Mouse (Mus musculus) hindbrain, embryonic 13.5 days (tissue): Measurements from ENCODE around the gene Cntn1. TPM values are rescaled to one million over a fixed set of nuclear protein-coding genes. Genes with fewer than 3 reads are reported as not detected.
A peak's percentile ranks its signal among the peaks of the same experiment; 100 is the strongest.
"Not testable (repeated sequence)": the region's sequence is repeated elsewhere in the genome, so short reads cannot be mapped to it uniquely, and the experiment has no call there.

ENCODE experiments used
- ATAC-seq: fragments of 200-750 bp; cut with Nextera tagmentation; 2 replicates; pipeline ENCODE4 v1.8.0; 2017; ENCODE audit warnings: moderate TSS enrichment; ENCODE audit not compliant: low FRiP score
- H3K27ac ChIP-seq: fragments of 300-500 bp; sonication (generic); 2 replicates; pipeline ENCODE4 v1.5.1; 2015; ENCODE audit warnings: inconsistent platforms, mild to moderate bottlenecking, moderate library complexity
- H3K27me3 ChIP-seq: fragments of 300-500 bp; sonication (generic); 2 replicates; pipeline ENCODE4 v1.6.1; 2015; ENCODE audit warnings: mild to moderate bottlenecking, inconsistent platforms
- H3K36me3 ChIP-seq: fragments of 300-500 bp; sonication (generic); 2 replicates; pipeline ENCODE4 v1.6.1; 2015; ENCODE audit warnings: mild to moderate bottlenecking, inconsistent platforms
- H3K4me1 ChIP-seq: fragments of 300-500 bp; sonication (generic); replicated peaks from 2 replicates; pipeline ENCODE4 v1.6.1; 2015; ENCODE audit warnings: inconsistent platforms
- H3K4me2 ChIP-seq: fragments of 300-500 bp; sonication (generic); 2 replicates; pipeline ENCODE4 v1.6.1; 2015; ENCODE audit warnings: inconsistent platforms, mild to moderate bottlenecking, moderate library complexity
- H3K4me3 ChIP-seq: fragments of 300-500 bp; sonication (generic); 2 replicates; pipeline ENCODE4 v1.5.1; 2015; ENCODE audit warnings: mild to moderate bottlenecking, inconsistent platforms
- H3K9ac ChIP-seq: fragments of 300-500 bp; sonication (generic); 2 replicates; pipeline ENCODE4 v1.6.1; 2015; ENCODE audit warnings: mild to moderate bottlenecking, inconsistent platforms
- H3K9me3 ChIP-seq: fragments of 300-500 bp; sonication (generic); 2 replicates; pipeline ENCODE4 v1.6.1; 2016; ENCODE audit warnings: inconsistent platforms
- WGBS: fragments of 180-500 bp; shearing (Covaris S2); methylation state at CpG from one replicate; pipeline ENCODE4 v1.1.7; 2015; 5-methylcytosine and 5-hydroxymethylcytosine counted together
- polyA plus RNA-seq: library from polyadenylated mRNA; unstranded; fragments of >200 nt; fragmentation: Nextera tagmentation; extraction: Ambion mirVana; gene quantifications from 2 replicates; pipeline ENCODE4 v1.2.1, GENCODE M21; 2015

Cntn1 gene
- polyA plus RNA-seq, 1 experiment from 2014 or later: 28.6 TPM

DNA sequence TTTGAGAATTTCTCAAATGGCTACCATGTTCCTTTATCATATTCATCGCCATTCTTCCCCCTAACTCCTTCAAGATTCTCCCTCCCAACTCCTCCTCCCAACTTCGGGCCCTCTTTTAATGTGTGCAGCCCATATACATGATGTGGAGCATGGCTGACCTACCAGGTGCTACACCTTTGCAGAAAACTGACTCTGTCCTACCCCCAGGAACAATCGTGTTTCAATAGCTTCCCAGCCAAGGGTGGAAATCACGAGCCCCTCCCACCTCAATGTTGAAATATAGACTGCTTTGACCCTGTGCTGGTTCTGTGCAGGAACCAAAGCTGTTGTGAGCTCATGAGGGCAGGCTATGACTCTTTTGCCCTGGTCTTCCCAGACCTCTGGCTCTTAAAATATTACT is 236.7 kb downstream of the Cntn1 start:
- no peaks in the 10 kb centered on the region for H3K4me1 ChIP-seq

DNA sequence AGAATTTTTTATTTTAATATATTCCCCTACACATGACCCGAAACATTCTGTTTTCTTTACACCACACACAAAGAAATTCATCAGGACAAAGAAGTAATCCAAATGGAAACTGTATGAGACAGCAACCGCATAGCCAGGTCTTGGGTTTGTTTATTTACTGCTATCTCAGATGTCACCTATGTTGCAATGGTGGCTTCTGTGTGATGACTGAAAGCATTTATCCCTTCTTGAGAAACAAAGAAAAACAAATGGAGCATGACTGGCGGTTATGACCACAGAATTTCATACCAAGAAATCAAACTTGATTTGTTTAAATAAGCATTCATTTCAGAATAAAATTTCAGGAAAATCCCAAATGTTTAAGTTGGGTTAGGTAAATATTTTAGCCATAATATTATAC is 245.5 kb downstream of the Cntn1 start:
- Histone ChIP-seq H3K27me3 (no peaks in the 10 kb centered on the region), H3K4me1 (no peaks in the 10 kb centered on the region), H3K9ac (no peak overlapping the region), H3K9me3 (no peaks in the 10 kb centered on the region), H3K36me3 (no peaks in the 10 kb centered on the region), H3K4me2 (no peak overlapping the region), H3K4me3 (no peak overlapping the region), H3K27ac (no peak overlapping the region)
- WGBS: 94% methylated on average over 3 of the region's 3 CpGs
- no peak for ATAC-seq

More for the DNA sequence above, 236.7 kb downstream of the Cntn1 start:
- 88% methylated on average over 4 of the region's 4 CpGs for WGBS
- Histone ChIP-seq H3K9ac (no peak overlapping the region), H3K9me3 (no peaks in the 10 kb centered on the region), H3K4me2 (no peak overlapping the region), H3K27me3 (no peaks in the 10 kb centered on the region), H3K27ac (no peak overlapping the region), H3K36me3 (no peaks in the 10 kb centered on the region), H3K4me3 (no peak overlapping the region)
- no peak for ATAC-seq

DNA sequence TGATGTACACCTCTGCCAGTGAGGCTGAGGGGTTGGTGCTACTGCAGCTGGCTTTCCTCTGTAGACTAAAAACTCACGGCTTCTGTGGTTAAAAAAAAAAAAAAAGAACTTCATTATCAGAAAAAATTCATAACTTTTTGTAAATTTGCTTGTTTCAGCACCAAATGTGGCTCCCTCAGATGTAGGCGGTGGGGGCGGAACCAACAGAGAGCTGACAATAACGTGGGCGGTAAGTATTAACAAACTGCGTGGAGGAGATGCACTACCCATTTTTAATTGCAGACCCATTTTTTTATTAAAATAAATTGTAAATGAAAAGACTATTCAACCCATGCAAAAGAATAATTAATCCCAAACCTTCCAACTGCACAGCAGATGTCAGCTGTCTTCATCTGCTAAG is 251.8 kb downstream of the Cntn1 start:
- no peak overlapping the region for H3K9ac ChIP-seq
- H3K27ac ChIP-seq: no peak overlapping the region
- H3K9me3 ChIP-seq: no peaks in the 10 kb centered on the region
- no peak for ATAC-seq
- H3K4me3 ChIP-seq: no peak overlapping the region
- no peaks in the 10 kb centered on the region for H3K4me1 ChIP-seq
- no peak overlapping the region for H3K4me2 ChIP-seq
- WGBS: 86% methylated on average over 6 of the region's 6 CpGs
- H3K27me3 ChIP-seq: no peaks in the 10 kb centered on the region
- H3K36me3 ChIP-seq: no peaks in the 10 kb centered on the region; the same call in 1 of the 2 replicates

DNA sequence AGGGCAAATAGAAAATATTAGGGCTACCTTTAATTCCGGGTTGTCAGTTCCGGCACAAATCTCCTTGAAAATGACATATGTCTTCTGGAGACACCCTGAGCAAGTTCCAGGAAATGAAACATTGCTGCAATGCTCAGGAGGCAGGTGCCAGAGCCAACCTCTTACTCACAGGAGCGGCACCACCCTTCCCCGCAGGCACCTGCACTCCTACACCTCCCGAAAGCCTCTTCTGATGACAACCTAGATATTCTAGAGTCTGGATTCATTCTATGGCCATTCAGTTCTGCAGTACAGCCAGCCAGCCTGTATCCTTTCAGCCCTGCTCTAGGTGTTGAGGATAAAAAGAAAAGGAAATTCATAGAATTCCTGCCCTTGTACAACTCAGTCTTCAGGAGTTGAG is 253.3 kb downstream of the Cntn1 start:
- Histone ChIP-seq H3K4me2 (no peak overlapping the region), H3K9ac (no peak overlapping the region), H3K27me3 (no peaks in the 10 kb centered on the region), H3K36me3 (no peaks in the 10 kb centered on the region; the same call in 1 of the 2 replicates), H3K4me1 (no peaks in the 10 kb centered on the region), H3K4me3 (no peak overlapping the region), H3K9me3 (no peaks in the 10 kb centered on the region), H3K27ac (no peak overlapping the region)
- 89% methylated on average over 5 of the region's 5 CpGs for WGBS
- ATAC-seq: no peak

DNA sequence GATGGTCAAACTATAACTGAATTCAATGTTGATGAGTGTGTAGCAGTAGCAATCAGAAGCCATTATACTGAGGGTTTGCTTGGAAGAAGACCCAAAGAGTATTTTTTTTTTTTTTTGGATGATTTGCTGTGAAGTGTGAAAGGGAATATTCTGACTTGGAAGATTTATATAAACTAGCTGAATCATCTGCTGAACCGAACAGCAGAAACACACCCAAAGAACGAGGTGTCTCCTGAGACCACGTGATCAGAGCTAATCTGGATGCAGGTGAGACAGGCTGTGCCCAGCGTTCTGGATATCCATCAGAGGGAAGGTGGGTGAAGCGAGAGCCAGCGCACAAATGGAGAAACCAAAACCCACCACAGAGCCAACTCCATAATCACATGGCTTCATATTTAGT is 271.0 kb downstream of the Cntn1 start:
- no peak for ATAC-seq
- Histone ChIP-seq H3K4me2 (no peak overlapping the region), H3K27ac (no peak overlapping the region), H3K36me3 (peaks cover 5% of the 10 kb centered on the region; the same call in 1 of the 2 replicates), H3K9me3 (no peaks in the 10 kb centered on the region), H3K9ac (no peak overlapping the region), H3K4me1 (0 out of 2 replicates have a peak, but pooled peaks cover 4% of the 10 kb centered on the region), H3K27me3 (no peaks in the 10 kb centered on the region), H3K4me3 (no peak overlapping the region)
- 91% methylated on average over 6 of the region's 6 CpGs for WGBS

DNA sequence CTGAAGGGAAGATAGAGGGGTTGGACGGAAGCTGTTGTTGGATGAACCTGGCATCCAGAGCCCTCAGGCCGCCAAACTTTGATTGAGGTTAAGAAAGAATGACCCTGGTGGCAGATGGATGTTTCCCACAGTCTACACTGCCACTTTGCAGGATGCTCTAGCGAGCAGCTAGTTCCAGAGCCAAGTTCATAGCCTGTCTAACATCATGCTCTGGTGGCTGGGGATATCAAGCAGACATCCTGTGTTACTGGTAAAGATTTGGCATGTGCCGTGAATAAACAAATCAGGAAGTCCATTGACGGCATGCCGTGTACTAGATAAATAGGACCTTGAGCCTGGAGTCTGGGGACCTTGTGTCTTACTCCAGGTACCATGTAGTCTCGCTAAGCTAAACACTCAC is 276.1 kb downstream of the Cntn1 start:
- WGBS: 87% methylated on average over 7 of the region's 7 CpGs
- no peak overlapping the region for H3K4me3 ChIP-seq
- no peak overlapping the region for H3K27ac ChIP-seq
- 0 out of 2 replicates have a peak, but pooled peaks cover 3% of the 10 kb centered on the region for H3K9me3 ChIP-seq
- H3K36me3 ChIP-seq: no peaks in the 10 kb centered on the region
- no peaks in the 10 kb centered on the region for H3K4me1 ChIP-seq
- H3K4me2 ChIP-seq: no peak overlapping the region
- H3K9ac ChIP-seq: no peak overlapping the region
- no peaks in the 10 kb centered on the region for H3K27me3 ChIP-seq
- ATAC-seq: no peak

DNA sequence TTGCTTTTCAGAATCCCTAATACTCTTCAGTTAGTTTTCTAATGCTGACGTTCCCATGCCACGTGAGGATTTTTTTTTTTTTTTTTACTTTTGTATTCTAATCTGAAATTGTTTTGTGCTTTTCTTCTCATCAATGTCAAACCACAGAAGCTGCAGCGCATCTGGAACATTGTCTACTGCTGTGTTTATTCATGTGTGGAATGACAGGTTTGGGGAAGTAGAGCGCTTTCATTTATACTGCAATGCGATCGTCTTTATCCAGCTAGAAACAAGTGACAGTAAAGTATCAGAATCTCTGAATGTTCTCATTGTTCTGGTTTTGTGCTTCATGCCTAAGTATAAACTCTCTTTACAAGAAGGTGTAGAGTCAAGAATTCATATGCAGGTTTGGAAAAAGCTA is 289.3 kb downstream of the Cntn1 start:
- no peak for ATAC-seq
- no peaks in the 10 kb centered on the region for H3K27me3 ChIP-seq
- no peaks in the 10 kb centered on the region for H3K4me1 ChIP-seq

DNA sequence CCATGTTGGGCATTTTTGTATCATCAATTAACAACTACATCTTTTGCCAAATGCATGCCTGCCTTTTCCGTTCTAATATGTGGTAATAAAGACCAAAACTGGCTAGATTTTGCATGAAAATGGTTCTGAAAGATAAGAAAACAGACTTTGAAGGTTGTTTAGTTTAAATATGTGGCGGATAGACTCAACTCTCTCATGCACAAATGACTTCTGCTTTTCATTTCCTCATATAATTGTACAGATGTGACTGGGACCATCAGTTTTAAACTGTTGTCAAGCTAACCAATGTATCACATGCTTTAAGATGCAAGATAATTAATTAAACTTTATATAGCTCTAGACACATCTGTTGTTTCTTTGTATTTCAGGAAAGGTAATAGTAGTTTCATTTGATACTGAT is 290.5 kb downstream of the Cntn1 start:
- no peak overlapping the region for H3K27ac ChIP-seq
- ATAC-seq: no peak
- H3K4me3 ChIP-seq: no peak overlapping the region
- no peaks in the 10 kb centered on the region for H3K9me3 ChIP-seq
- no peaks in the 10 kb centered on the region for H3K27me3 ChIP-seq
- H3K36me3 ChIP-seq: no peaks in the 10 kb centered on the region
- H3K4me2 ChIP-seq: no peak overlapping the region
- 93% methylated on average over 2 of the region's 2 CpGs for WGBS
- H3K9ac ChIP-seq: no peak overlapping the region
- H3K4me1 ChIP-seq: no peaks in the 10 kb centered on the region

More for the DNA sequence above, 289.3 kb downstream of the Cntn1 start:
- H3K9ac ChIP-seq: no peak overlapping the region
- H3K9me3 ChIP-seq: no peaks in the 10 kb centered on the region
- no peak overlapping the region for H3K4me2 ChIP-seq
- 57% methylated on average over 6 of the region's 6 CpGs for WGBS
- no peak overlapping the region for H3K27ac ChIP-seq
- no peak overlapping the region for H3K4me3 ChIP-seq
- H3K36me3 ChIP-seq: no peaks in the 10 kb centered on the region

DNA sequence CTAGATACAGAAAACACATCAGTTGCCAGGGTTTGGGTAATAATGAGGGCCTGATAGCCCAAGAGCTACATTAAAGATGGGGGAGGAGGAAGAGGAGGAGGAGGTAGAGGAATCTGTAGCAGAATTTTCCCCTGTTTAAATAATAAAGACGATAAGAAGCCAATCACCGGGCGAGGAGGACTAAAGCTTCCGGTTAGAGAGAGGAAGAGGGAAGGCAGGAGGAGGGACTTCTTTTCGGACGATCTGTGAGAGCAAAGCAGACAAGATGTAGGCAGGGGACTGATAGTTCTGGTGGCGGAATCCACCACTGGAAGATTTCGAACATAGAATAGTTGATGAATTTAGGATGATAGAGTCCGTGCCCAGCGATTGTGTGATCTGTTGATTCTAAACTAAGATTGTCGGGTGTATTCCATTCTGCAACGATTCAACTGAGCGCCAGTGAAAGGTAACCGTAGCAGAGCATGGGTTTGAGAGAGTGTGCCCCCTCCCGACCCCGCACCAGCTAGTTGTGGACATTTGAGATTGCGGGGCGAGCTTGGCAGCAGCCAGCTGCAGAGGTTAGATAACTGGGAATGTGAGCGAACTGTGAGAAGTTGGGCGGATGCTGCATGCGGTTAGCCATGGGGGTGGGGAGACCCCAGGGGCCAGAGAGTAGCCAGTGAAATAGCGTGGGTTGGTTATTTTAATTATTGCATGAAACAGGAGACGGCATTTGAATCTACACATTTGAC is 293.3 kb downstream of the Cntn1 start:
- Histone ChIP-seq H3K27ac (no peak overlapping the region), H3K9me3 (no peaks in the 10 kb centered on the region), H3K9ac (no peak overlapping the region), H3K27me3 (no peaks in the 10 kb centered on the region), H3K36me3 (no peaks in the 10 kb centered on the region), H3K4me3 (peak overlapping the region; percentile 11; the same call in 1 of the 2 replicates), H3K4me2 (no peak overlapping the region), H3K4me1 (peaks cover 11% of the 10 kb centered on the region)
- 84% methylated on average over 23 of the region's 23 CpGs for WGBS
- ATAC-seq: no peak

DNA sequence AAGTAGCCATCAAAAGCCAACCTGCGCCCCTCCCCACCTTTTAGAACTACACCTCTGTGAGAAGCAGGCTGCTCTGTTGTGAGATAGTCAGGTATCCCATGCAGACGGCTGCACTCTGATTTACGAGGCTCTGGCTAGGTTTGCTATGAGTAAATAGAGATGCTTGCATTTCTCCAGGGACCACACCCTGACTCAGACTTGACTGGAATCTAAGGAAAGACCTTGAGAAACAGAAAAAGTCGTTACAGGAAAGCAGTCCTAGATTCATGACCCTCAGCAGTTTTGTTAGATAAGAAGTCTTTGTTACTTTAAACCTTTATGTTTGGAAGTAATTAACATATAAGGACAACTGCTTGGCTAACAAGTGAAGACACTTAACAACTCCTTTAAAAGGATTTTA is 296.5 kb downstream of the Cntn1 start:
- no peaks in the 10 kb centered on the region for H3K27me3 ChIP-seq
- H3K36me3 ChIP-seq: no peaks in the 10 kb centered on the region
- H3K27ac ChIP-seq: no peak overlapping the region
- H3K4me1 ChIP-seq: peaks cover 11% of the 10 kb centered on the region
- no peak overlapping the region for H3K9ac ChIP-seq
- H3K9me3 ChIP-seq: no peaks in the 10 kb centered on the region
- ATAC-seq: no peak
- 53% methylated on average over 4 of the region's 4 CpGs for WGBS
- no peak overlapping the region for H3K4me2 ChIP-seq
- no peak overlapping the region for H3K4me3 ChIP-seq

DNA sequence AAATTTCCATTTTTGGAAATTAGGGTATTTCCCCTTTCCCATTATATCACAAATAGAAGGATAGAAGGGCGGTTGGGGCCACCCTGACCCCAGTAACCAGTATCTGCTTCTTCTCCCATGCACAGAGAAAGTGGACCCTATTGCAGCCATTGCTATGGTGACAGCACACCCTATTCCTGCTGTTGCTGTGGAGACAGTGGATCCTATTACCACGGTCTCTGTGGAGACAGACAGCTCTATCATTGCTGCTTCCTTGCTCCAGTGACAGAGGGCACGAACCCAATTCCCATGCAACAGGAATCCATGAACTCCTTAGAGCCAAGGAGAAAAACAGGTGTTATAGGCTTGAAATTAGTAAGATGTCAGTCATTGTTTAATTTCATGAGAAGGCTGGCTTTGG is 296.9 kb downstream of the Cntn1 start:
- no peak overlapping the region for H3K9ac ChIP-seq
- 16% methylated on average over 3 of the region's 3 CpGs for WGBS
- no peaks in the 10 kb centered on the region for H3K36me3 ChIP-seq
- H3K9me3 ChIP-seq: no peaks in the 10 kb centered on the region
- no peak overlapping the region for H3K27ac ChIP-seq
- no peak overlapping the region for H3K4me3 ChIP-seq
- no peak overlapping the region for H3K4me2 ChIP-seq
- peak; percentile 69 for ATAC-seq
- H3K27me3 ChIP-seq: no peaks in the 10 kb centered on the region
- peaks cover 11% of the 10 kb centered on the region for H3K4me1 ChIP-seq

DNA sequence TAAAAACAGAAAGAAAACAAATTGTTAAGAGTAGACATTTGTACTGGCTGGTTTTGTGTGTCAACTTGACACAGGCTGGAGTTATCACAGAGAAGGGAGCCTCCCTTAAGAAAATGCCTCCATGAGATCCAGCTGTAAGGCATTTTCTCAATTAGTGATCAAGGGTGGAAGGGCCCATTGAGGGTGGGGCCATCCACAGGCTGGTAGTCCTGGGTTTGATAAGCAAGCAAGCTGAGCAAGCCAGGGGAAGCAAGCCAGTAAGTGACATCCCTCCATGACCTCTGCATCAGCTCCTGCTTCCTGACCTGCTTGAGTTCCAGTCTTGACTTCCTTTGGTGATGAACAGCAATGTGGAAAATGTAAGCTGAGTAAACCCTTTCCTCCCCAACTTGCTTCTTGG is 297.5 kb downstream of the Cntn1 start:
- ATAC-seq, H3K4me3 ChIP-seq, H3K4me2 ChIP-seq, H3K27ac ChIP-seq, H3K9me3 ChIP-seq, H3K27me3 ChIP-seq, H3K36me3 ChIP-seq, H3K9ac ChIP-seq: not testable (repeated sequence)
- peaks cover 11% of the 10 kb centered on the region for H3K4me1 ChIP-seq

DNA sequence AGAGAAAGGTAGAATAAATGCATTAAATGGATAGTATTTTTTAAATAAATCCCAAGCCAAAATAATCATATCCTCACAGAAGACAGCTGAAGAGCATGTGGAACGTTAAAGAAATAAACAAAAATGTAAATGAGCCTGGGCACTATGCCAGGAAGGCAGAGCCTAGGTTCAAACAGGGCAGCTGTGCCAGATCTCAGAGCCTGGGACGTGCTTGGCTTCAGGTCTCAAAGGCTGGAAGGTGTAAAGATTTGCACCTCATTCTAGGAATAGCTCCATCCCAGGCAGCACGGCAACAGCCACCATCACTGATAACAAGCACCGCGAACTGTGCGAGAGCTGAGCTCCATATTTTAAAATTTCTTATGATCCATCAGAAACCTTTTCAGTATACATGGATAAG is 313.2 kb downstream of the Cntn1 start:
- Histone ChIP-seq H3K9ac (no peak overlapping the region), H3K36me3 (no peaks in the 10 kb centered on the region), H3K27me3 (no peaks in the 10 kb centered on the region), H3K4me1 (peaks cover 3% of the 10 kb centered on the region; the same call in 1 of the 2 replicates), H3K4me3 (no peak overlapping the region), H3K27ac (no peak overlapping the region), H3K4me2 (no peak overlapping the region), H3K9me3 (no peaks in the 10 kb centered on the region)
- WGBS: 71% methylated on average over 6 of the region's 6 CpGs
- no peak for ATAC-seq
